Mouse (Mus musculus) stomach, embryonic 14.5 days (tissue): ENCODE measurements around the gene Hvcn1. TPM values are rescaled to one million over a fixed set of nuclear protein-coding genes. Genes with fewer than 3 reads are reported as not detected.
"Not testable (repeated sequence)": the region's sequence is repeated elsewhere in the genome, so short reads cannot be mapped to it uniquely, and the experiment has no call there.

Experiments used
- ATAC-seq: fragments of 200-750 bp; cut with Nextera tagmentation; 2 replicates; pipeline ENCODE4 v1.8.0; 2017; ENCODE audit warnings: low read depth, moderate TSS enrichment; ENCODE audit not compliant: insufficient number of reproducible peaks, insufficient read depth, low FRiP score
- H3K27ac ChIP-seq: fragments of 300-500 bp; sonication (generic); 2 replicates; pipeline ENCODE4 v1.5.1; 2014; ENCODE audit warnings: mild to moderate bottlenecking, low read length, moderate library complexity, mixed read lengths
- H3K27me3 ChIP-seq: fragments of 300-500 bp; sonication (generic); 2 replicates; pipeline ENCODE4 v1.6.1; 2014; ENCODE audit warnings: low read length, control low read depth, mixed read lengths; ENCODE audit not compliant: control insufficient read depth, insufficient read depth
- H3K36me3 ChIP-seq: fragments of 300-500 bp; sonication (generic); 2 replicates; pipeline ENCODE4 v1.6.1; 2014; ENCODE audit warnings: mild to moderate bottlenecking, control low read depth, low read length, moderate library complexity, mixed read lengths; ENCODE audit not compliant: control insufficient read depth, insufficient read depth
- H3K4me1 ChIP-seq: fragments of 300-500 bp; sonication (generic); 2 replicates; pipeline ENCODE4 v1.6.1; 2014; ENCODE audit warnings: low read length, control low read depth, mixed read lengths; ENCODE audit not compliant: control insufficient read depth, insufficient read depth
- H3K4me2 ChIP-seq: fragments of 300-500 bp; sonication (generic); replicated peaks from 2 replicates; pipeline ENCODE4 v1.6.1; 2014; ENCODE audit warnings: low read depth, low read length, control low read depth
- H3K4me3 ChIP-seq: fragments of 300-500 bp; sonication (generic); 2 replicates; pipeline ENCODE4 v1.5.1; 2014; ENCODE audit warnings: low read depth, low read length, control low read depth
- H3K9ac ChIP-seq: fragments of 300-500 bp; sonication (generic); replicated peaks from 2 replicates; pipeline ENCODE4 v1.6.1; 2014; ENCODE audit warnings: low read depth, mild to moderate bottlenecking, control low read depth, low read length, moderate library complexity, mixed read lengths
- H3K9me3 ChIP-seq: fragments of 300-500 bp; sonication (generic); 2 replicates; pipeline ENCODE4 v1.6.1; 2016; ENCODE audit warnings: low read depth, low read length, control low read depth; ENCODE audit not compliant: control insufficient read depth
- WGBS: fragments of 180-500 bp; shearing (Covaris S2); extraction: QIAGEN DNeasy Blood & Tissue Kit; methylation state at CpG from one replicate; pipeline ENCODE4 v1.1.7; 2014; 5-methylcytosine and 5-hydroxymethylcytosine counted together
- polyA plus RNA-seq: library from polyadenylated mRNA; unstranded; fragments of >200 nt; fragmentation: Nextera tagmentation; extraction: Ambion mirVana; gene quantifications from 2 replicates; pipeline ENCODE4 v1.2.1, GENCODE M21; 2014

The Hvcn1 gene
- polyA plus RNA-seq, 1 experiment from 2014 or later = 6.2 TPM

DNA sequence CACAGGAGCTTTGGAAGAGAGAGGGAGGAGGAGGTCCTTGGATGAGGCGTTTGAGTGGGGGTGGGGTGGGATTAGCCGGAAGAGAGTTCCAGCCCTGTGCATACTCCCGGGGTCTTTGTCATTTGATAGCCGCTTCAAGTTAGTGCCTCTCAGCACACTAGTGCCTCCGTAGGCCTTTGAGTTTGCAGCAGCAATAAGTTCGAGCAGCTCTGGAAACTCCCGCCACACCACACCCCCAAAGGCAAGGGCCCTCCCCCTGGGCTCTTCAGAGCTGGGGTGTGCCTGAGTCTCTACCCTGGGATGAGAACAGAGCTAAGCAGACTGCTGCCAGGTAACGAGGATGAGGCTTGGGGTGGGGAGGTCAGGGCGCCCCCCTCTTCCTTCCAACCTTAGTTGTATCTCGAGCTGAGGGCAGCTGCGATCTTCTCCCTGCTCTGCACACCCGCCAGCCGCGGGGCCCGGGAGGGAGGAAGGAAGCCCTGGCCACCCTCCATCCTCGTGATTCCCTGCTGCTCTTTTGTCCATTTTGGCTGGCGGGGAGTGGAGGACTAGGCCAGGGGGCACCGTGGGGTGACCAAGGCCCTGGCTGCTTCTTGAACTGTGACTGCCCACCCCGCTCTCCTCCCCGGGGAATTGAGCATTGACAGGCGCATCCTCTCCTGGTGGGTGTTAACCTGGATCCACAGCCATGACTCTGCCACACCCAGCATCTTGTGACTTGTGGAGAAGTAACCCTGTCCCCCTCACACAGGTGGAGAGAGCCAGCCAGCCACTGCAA, 3.2 kb downstream of the Hvcn1 start:
- H3K4me2 ChIP-seq = peak overlapping the region; percentile 64
- no peaks in the 10 kb centered on the region for H3K36me3 ChIP-seq
- peak overlapping the region; percentile 31 for H3K4me3 ChIP-seq
- H3K9me3 ChIP-seq = no peaks in the 10 kb centered on the region
- peak overlapping the region; percentile 40; the same call in 1 of the 2 replicates for H3K9ac ChIP-seq
- H3K4me1 ChIP-seq = peaks cover 13% of the 10 kb centered on the region; the same call in 1 of the 2 replicates
- ATAC-seq = peak; percentile 88
- WGBS = 4% methylated on average over 21 of the region's 21 CpGs
- H3K27me3 ChIP-seq = no peaks in the 10 kb centered on the region
- H3K27ac ChIP-seq = peak overlapping the region; percentile 44

DNA sequence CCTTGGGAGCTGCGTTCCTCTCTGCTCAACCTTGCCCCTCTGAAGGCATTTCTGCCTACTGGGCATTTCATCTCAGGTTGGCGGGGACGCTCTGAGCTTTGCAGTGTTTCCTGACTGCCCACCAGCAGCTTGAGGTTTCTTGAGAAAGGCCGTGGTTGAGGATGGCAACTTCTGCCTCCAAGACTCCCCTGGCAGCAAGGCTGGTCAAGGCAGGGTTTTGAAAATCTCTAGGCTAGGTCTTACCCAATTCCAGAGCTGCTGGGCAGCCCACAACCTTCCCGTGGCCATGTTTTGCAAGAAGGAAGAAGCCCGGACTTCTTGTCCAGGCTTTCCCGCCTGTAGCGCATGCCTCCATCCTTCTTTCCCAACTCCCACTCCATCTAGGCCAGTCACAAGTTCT, 4.3 kb downstream of the Hvcn1 start:
- ATAC-seq = no peak
- H3K27ac ChIP-seq = no peak overlapping the region
- H3K27me3 ChIP-seq = no peaks in the 10 kb centered on the region
- no peaks in the 10 kb centered on the region for H3K9me3 ChIP-seq
- 92% methylated on average over 8 of the region's 8 CpGs for WGBS
- peaks cover 13% of the 10 kb centered on the region; the same call in 1 of the 2 replicates for H3K4me1 ChIP-seq
- no peaks in the 10 kb centered on the region for H3K36me3 ChIP-seq
- no peak overlapping the region for H3K4me2 ChIP-seq
- H3K4me3 ChIP-seq = no peak overlapping the region
- no peak overlapping the region for H3K9ac ChIP-seq

DNA sequence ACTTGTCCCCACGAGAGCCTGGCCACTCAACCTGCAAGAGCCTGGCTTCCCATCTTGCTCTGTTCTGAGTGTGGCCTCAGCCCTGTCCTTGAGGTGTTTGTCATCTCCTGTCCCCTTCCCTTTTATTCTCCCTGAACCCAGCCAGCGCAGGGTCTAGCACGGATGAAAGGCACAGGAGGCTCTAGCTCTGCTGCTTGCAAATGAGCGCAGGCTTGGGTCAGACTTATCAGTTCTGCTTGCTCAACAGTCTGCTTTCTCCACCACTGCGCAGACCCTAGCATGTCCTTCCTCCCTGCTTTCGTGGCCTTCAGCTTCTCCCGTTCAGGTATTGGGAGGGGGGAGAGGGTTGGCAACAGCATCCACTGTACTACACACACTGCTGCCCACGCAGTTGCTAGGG, 5.5 kb downstream of the Hvcn1 start:
- no peaks in the 10 kb centered on the region for H3K9me3 ChIP-seq

DNA sequence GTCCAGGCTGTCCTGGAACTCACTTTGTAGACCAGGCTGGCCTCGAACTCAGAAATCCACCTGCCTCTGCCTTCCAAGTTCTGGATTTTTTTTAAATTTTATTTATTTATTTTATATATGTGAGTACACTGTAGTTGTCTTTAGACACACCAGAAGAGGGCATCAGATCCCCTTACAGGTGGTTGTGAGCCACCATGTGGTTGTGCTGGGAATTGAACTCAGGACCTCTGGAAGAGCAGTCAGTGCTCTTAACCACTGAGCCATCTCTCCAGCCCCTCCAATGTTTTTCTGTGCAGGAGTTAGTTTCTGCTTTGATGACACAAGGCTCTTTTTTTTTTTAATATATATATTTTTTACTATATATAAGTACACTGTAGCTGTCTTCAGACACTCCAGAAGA, 6.2 kb downstream of the Hvcn1 start:
- not testable (repeated sequence) for ATAC-seq, H3K27ac ChIP-seq, H3K27me3 ChIP-seq, H3K36me3 ChIP-seq, H3K4me2 ChIP-seq, H3K4me3 ChIP-seq, H3K9ac ChIP-seq, H3K9me3 ChIP-seq
- peaks cover 13% of the 10 kb centered on the region; the same call in 1 of the 2 replicates for H3K4me1 ChIP-seq
- WGBS = 94% methylated on average over 1 of the region's 1 CpGs

More for the DNA sequence above, 5.5 kb downstream of the Hvcn1 start:
- Histone ChIP-seq H3K9ac (no peak overlapping the region), H3K4me1 (peaks cover 13% of the 10 kb centered on the region; the same call in 1 of the 2 replicates), H3K4me3 (no peak overlapping the region), H3K36me3 (no peaks in the 10 kb centered on the region), H3K4me2 (no peak overlapping the region), H3K27ac (no peak overlapping the region), H3K27me3 (no peaks in the 10 kb centered on the region)
- ATAC-seq = no peak
- WGBS = 82% methylated on average over 8 of the region's 8 CpGs

DNA sequence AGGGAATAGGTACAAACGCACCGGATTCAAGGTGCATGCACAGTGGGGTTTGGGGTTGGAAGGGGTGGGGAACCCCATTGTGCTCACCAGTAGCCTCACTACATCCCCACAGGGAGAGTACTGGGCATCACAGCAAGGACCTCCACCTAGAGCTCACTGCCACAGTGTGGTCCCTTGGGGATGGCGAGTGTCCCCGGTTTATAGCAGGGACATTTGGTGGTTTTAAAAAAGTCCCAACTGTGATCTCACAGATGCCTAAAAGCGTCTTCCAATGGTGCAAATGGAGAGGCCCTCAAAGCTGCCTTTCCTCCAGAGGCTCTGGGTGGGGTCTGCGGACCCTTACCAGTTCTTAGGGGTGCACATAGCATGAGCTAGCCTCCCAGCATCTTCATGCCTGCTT, 7.3 kb downstream of the Hvcn1 start:
- WGBS = 88% methylated on average over 6 of the region's 6 CpGs
- no peak overlapping the region for H3K27ac ChIP-seq
- peaks cover 11% of the 10 kb centered on the region; the same call in 1 of the 2 replicates for H3K4me1 ChIP-seq

DNA sequence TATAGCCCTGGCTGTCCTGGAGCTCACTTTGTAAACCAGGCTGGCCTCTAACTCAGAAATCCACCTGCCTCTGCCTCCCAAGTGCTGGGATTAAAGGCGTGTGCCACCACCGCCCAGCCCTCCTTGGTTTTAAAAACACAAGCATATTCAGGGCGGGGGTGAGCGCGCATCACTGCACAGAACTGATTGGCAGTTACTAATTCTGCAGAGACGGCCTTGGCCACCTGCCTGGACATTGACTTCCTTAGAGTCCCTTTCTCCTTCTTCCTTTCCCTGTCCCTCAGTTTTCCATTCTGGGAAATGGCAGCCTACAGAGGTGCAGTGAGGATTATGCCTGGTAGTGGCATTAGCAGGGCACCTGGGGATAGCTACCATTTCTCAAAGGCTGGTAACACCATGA, 11.0 kb downstream of the Hvcn1 start:
- Histone ChIP-seq H3K36me3 (no peaks in the 10 kb centered on the region), H3K4me3 (no peak overlapping the region), H3K4me1 (0 out of 2 replicates have a peak, but pooled peaks cover 3% of the 10 kb centered on the region), H3K9me3 (no peaks in the 10 kb centered on the region), H3K4me2 (no peak overlapping the region), H3K9ac (no peak overlapping the region), H3K27ac (no peak overlapping the region), H3K27me3 (no peaks in the 10 kb centered on the region)
- WGBS = 92% methylated on average over 6 of the region's 6 CpGs
- no peak for ATAC-seq

More for the DNA sequence above, 7.3 kb downstream of the Hvcn1 start:
- no peak overlapping the region for H3K9ac ChIP-seq
- H3K9me3 ChIP-seq = no peaks in the 10 kb centered on the region
- no peak overlapping the region for H3K4me3 ChIP-seq
- no peak for ATAC-seq
- no peaks in the 10 kb centered on the region for H3K36me3 ChIP-seq
- no peaks in the 10 kb centered on the region for H3K27me3 ChIP-seq
- H3K4me2 ChIP-seq = no peak overlapping the region

DNA sequence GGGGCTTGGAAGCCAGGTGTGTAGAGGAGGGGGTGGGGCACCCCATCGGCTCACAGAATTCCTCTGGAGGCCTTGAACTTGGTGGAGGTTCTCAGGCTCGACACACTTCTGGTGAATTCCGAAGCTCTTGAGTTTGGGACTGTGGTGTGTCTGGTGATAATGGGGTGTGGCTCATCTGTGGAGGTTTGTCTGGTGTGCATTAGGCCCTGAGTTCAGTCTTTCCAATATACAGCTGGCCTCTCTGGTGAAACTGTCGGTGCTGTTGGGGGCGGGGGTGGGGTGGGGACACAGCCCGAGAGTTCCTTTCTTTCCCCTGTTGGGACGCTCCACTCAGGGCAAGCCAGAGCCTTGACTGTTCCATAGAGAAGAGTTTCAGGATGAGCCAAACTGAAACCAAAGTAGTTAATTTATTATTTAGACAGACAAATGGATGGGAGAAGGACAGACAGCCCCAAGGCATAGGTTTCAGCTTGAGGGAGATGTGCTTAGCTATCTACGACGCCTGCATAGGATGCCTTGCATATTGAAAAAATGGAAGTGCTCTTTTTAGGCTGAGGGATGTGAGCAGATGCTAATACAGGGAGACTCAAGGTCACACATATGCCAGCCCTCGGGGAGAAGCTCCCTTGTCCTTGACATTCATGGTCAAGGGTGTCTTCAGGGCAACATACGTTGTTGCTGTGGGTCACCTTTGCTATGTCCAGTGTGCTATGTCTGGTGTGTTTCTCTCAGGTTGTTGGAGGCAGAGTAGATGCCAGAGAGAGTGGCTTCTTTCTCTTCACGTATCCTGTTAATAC, 11.7 kb downstream of the Hvcn1 start:
- 82% methylated on average over 12 of the region's 12 CpGs for WGBS
- Histone ChIP-seq H3K4me3 (no peak overlapping the region), H3K9ac (no peak overlapping the region), H3K27ac (no peak overlapping the region), H3K36me3 (no peaks in the 10 kb centered on the region), H3K27me3 (no peaks in the 10 kb centered on the region), H3K4me1 (0 out of 2 replicates have a peak, but pooled peaks cover 3% of the 10 kb centered on the region), H3K9me3 (no peaks in the 10 kb centered on the region), H3K4me2 (no peak overlapping the region)
- ATAC-seq = no peak

DNA sequence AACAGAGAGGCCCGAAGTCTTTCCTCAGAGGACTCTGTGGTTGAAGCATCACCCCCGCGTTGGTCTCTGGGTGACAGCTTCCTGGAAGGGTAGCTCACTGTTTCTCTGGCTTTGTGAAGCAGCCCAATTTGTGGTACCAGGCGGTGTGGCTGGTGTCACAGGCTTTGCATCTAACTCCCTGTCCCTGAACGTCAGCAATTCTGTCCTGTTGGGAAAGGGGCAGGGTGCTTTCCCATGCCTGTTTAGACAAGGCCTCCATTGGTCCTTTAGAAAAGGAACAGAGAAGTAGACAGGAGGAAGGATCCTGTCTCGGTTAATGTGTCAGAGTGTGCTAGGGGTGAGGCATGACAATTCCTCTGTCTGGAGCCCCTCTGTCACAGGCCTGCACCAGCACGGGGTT, 12.3 kb downstream of the Hvcn1 start:
- no peaks in the 10 kb centered on the region for H3K9me3 ChIP-seq
- H3K4me2 ChIP-seq = no peak overlapping the region
- ATAC-seq = no peak
- H3K4me3 ChIP-seq = no peak overlapping the region
- H3K9ac ChIP-seq = no peak overlapping the region
- H3K4me1 ChIP-seq = 0 out of 2 replicates have a peak, but pooled peaks cover 3% of the 10 kb centered on the region
- no peak overlapping the region for H3K27ac ChIP-seq
- no peaks in the 10 kb centered on the region for H3K36me3 ChIP-seq
- no peaks in the 10 kb centered on the region for H3K27me3 ChIP-seq
- 82% methylated on average over 7 of the region's 7 CpGs for WGBS
